Mouse (Mus musculus): ENCODE results near the gene Gapdh. TPM values are rescaled to one million over a fixed set of nuclear protein-coding genes. Genes with fewer than 3 reads are reported as not detected.

Gene Gapdh
- polyA plus RNA-seq, 1 experiment: 1,826 TPM

DNA sequence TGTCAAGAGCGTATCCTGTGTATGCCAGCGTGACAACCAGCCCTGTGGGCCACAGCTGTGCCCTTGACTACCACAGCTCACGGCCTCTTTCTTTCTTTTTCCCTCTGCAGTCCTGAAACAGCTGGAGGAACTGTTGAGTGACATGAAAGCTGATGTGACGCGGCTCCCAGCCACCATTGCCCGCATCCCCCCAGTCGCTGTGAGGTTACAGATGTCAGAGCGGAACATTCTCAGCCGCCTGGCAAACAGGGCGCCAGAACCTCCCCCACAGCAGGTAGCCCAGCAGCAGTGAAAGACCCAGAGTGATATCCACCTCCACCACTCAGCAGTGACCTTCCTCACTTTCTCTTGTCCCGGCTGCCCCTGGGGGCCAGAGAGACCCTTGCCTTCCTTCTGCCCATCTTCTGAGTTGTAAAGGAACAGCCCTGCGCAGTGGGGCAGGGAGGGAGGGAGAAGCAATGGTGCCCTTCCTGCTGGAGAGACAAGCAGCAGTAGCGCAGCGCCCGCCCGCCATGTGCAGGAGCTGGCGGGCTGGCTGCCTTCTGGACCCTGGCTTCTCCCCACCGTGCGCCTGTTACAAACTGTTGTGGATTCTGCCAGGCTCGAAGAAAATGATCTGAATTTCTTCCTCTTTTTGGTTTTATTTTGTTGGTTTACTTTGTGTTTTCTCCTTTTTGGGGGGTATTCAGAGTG lies 36.4 kb downstream of the Gapdh start:
- H3K4me3 ChIP-seq (replicated peaks; ENCODE audit: extremely low read depth, low read depth, low read length): no peak overlapping the region
- TF ChIP-seq POLR2A (IDR thresholded peaks at IDR 0.05; ENCODE audit: borderline replicate concordance, extremely low read depth, low read depth, low read length) (no peak), CTCF (IDR thresholded peaks at IDR 0.05; ENCODE audit: insufficient read depth, low read length) (no peak)
- DNase-seq: no peak
- 81% methylated on average over 20 of the region's 20 CpGs for WGBS
- H3K4me1 ChIP-seq (ENCODE audit: control insufficient read depth, insufficient read depth, low read length): peaks cover 4% of the 10 kb centered on the region

- DNase-seq: no peak
- 86% methylated on average over 12 of the region's 12 CpGs for WGBS
- Histone ChIP-seq H3K4me3 (replicated peaks; ENCODE audit: extremely low read depth, low read depth, low read length) (no peak overlapping the region), H3K4me1 (ENCODE audit: control insufficient read depth, insufficient read depth, low read length) (peaks cover 4% of the 10 kb centered on the region)
- TF ChIP-seq CTCF (IDR thresholded peaks at IDR 0.05; ENCODE audit: insufficient read depth, low read length) (no peak), POLR2A (IDR thresholded peaks at IDR 0.05; ENCODE audit: borderline replicate concordance, extremely low read depth, low read depth, low read length) (no peak)
Observed at GRCm38 (mm10) chr6:125128724-125129123, 37.5 kb downstream of the Gapdh start.

DNA sequence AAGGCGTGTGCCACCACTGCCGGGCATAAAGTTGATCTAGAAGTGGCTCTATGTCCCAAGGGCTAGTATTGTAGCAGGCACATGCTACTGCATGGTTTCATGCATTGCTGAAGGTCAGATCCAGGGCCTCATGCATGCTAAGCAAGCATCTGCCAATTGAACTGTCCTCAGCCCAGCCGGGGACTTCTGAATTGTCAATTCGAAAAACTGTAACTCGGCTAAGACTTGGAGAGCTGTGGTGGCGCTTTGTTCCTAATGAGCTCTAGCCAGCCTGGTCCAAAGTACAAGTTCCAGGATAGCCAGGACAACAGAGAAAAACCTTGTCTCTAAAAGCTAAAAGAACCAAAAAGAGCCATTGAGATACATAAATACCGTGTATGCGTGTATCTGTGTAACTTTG lies 46.9 kb downstream of the Gapdh start:
- Histone ChIP-seq H3K4me3 (replicated peaks; ENCODE audit: extremely low read depth, low read depth, low read length) (no peak overlapping the region), H3K4me1 (ENCODE audit: control insufficient read depth, insufficient read depth, low read length) (no peaks in the 10 kb centered on the region)
- TF ChIP-seq POLR2A (IDR thresholded peaks at IDR 0.05; ENCODE audit: borderline replicate concordance, extremely low read depth, low read depth, low read length) (no peak), CTCF (IDR thresholded peaks at IDR 0.05; ENCODE audit: insufficient read depth, low read length) (no peak)
- WGBS: 90% methylated on average over 8 of the region's 8 CpGs
- DNase-seq: no peak

GRCm38 (mm10) chr6:125112553-125112952 lies 53.7 kb downstream of the Gapdh start:
- Histone ChIP-seq H3K4me3 (replicated peaks; ENCODE audit: extremely low read depth, low read depth, low read length) (no peak overlapping the region), H3K4me1 (ENCODE audit: control insufficient read depth, insufficient read depth, low read length) (no peaks in the 10 kb centered on the region)
- WGBS: 83% methylated on average over 11 of the region's 11 CpGs
- DNase-seq: no peak
- TF ChIP-seq CTCF (IDR thresholded peaks at IDR 0.05; ENCODE audit: insufficient read depth, low read length): no peak
- no peak for TF ChIP-seq POLR2A (IDR thresholded peaks at IDR 0.05; ENCODE audit: borderline replicate concordance, extremely low read depth, low read depth, low read length)

Other genes starting within 250 kb of the Gapdh start
- 1,982 and 2,310 TPM in 2 replicates for gene Ptms, start 246.4 kb downstream of the Gapdh start, polyA plus RNA-seq (2012; rRNA removed)
- 313 and 336 TPM in 2 replicates for gene Mlf2, start 235.1 kb downstream of the Gapdh start, polyA plus RNA-seq (2012; rRNA removed)
- gene Cops7a, start 200.9 kb downstream of the Gapdh start, polyA plus RNA-seq (2012; rRNA removed): 178 and 213 TPM in 2 replicates
- gene Pianp, start 169.8 kb downstream of the Gapdh start, polyA plus RNA-seq (2012; rRNA removed): 1.4 and 2.2 TPM in 2 replicates
- gene Zfp384, start 157.3 kb downstream of the Gapdh start, polyA plus RNA-seq (2012; rRNA removed): 44.8 and 48.4 TPM in 2 replicates
- 30.3 and 50.5 TPM in 2 replicates for gene Ing4, start 126.7 kb downstream of the Gapdh start, polyA plus RNA-seq (2012; rRNA removed)
- gene Acrbp, start 116.8 kb downstream of the Gapdh start, polyA plus RNA-seq (2012; rRNA removed): 23.7 TPM in 2 replicates
- gene Lpar5, start 98.5 kb downstream of the Gapdh start, polyA plus RNA-seq (2012; rRNA removed): 6.5 and 13.9 TPM in 2 replicates
- 108 and 129 TPM in 2 replicates for gene Chd4, start 70.5 kb downstream of the Gapdh start, polyA plus RNA-seq (2012; rRNA removed)
- gene Nop2, start 34.6 kb downstream of the Gapdh start, polyA plus RNA-seq (2012; rRNA removed): 10.1 and 13.6 TPM in 2 replicates
- 45.0 and 51.0 TPM in 2 replicates for gene Iffo1, start 21.2 kb downstream of the Gapdh start, polyA plus RNA-seq (2012; rRNA removed)
- 15.5 and 34.2 TPM in 2 replicates for gene Ncapd2, start 25.2 kb upstream of the Gapdh start, polyA plus RNA-seq (2012; rRNA removed)
- 30.1 and 39.4 TPM in 2 replicates for gene Mrpl51, start 25.3 kb upstream of the Gapdh start, polyA plus RNA-seq (2012; rRNA removed)
- gene Vamp1, start 49.1 kb upstream of the Gapdh start, polyA plus RNA-seq (2012; rRNA removed): 12.5 and 22.0 TPM in 2 replicates
- 29.8 and 33.4 TPM in 2 replicates for gene Tapbpl, start 65.4 kb upstream of the Gapdh start, polyA plus RNA-seq (2012; rRNA removed)
- gene Cd27, start 70.5 kb upstream of the Gapdh start, polyA plus RNA-seq (2012; rRNA removed): 8.1 and 9.8 TPM in 2 replicates
- gene Tuba3a, start 119.6 kb upstream of the Gapdh start, polyA plus RNA-seq (2012; rRNA removed): 0.17 and 0.19 TPM in 2 replicates
- gene Ltbr, start 147.4 kb upstream of the Gapdh start, polyA plus RNA-seq (2012; rRNA removed): 107 and 116 TPM in 2 replicates
- gene Scnn1a, start 154.2 kb upstream of the Gapdh start, polyA plus RNA-seq (2012; rRNA removed): 245 and 249 TPM in 2 replicates
- 186 and 200 TPM in 2 replicates for gene Tnfrsf1a, start 182.9 kb upstream of the Gapdh start, polyA plus RNA-seq (2012; rRNA removed)
- 1.3 and 2.6 TPM in 2 replicates for gene Plekhg6, start 214.3 kb upstream of the Gapdh start, polyA plus RNA-seq (2012; rRNA removed)